Mouse (Mus musculus) stomach, embryonic 15.5 days (tissue): ENCODE results near the gene Gm9821. TPM values are rescaled to one million over a fixed set of nuclear protein-coding genes. Genes with fewer than 3 reads are reported as not detected.

ENCODE experiments used
- ATAC-seq: fragments of 200-750 bp; cut with Nextera tagmentation; 2 replicates; pipeline ENCODE4 v1.8.0; 2017; ENCODE audit warnings: low read depth, moderate number of reproducible peaks, moderate TSS enrichment; ENCODE audit not compliant: insufficient read depth, low FRiP score
- H3K27ac ChIP-seq: fragments of 300-500 bp; sonication (generic); 2 replicates; pipeline ENCODE4 v1.5.1; 2015; ENCODE audit warnings: mild to moderate bottlenecking, inconsistent platforms
- H3K27me3 ChIP-seq: fragments of 300-500 bp; sonication (generic); replicated peaks from 2 replicates; pipeline ENCODE4 v1.6.1; 2015; ENCODE audit warnings: inconsistent platforms
- H3K36me3 ChIP-seq: fragments of 300-500 bp; sonication (generic); 2 replicates; pipeline ENCODE4 v1.6.1; 2015; ENCODE audit warnings: inconsistent platforms
- H3K4me1 ChIP-seq: fragments of 300-500 bp; sonication (generic); 2 replicates; pipeline ENCODE4 v1.6.1; 2015; ENCODE audit warnings: inconsistent platforms
- H3K4me2 ChIP-seq: fragments of 300-500 bp; sonication (generic); 2 replicates; pipeline ENCODE4 v1.6.1; 2015; ENCODE audit warnings: mild to moderate bottlenecking, inconsistent platforms
- H3K4me3 ChIP-seq: fragments of 300-500 bp; sonication (generic); replicated peaks from 2 replicates; pipeline ENCODE4 v1.5.1; 2015; ENCODE audit warnings: inconsistent platforms
- H3K9ac ChIP-seq: fragments of 300-500 bp; sonication (generic); 2 replicates; pipeline ENCODE4 v1.6.1; 2015; ENCODE audit warnings: inconsistent platforms
- H3K9me3 ChIP-seq: fragments of 300-500 bp; sonication (generic); 2 replicates; pipeline ENCODE4 v1.6.1; 2016; ENCODE audit warnings: inconsistent platforms
- WGBS: fragments of 180-500 bp; shearing (Covaris S2); methylation state at CpG from one replicate; pipeline ENCODE4 v1.1.7; 2015; 5-methylcytosine and 5-hydroxymethylcytosine counted together
- polyA plus RNA-seq: library from polyadenylated mRNA; unstranded; fragments of >200 nt; fragmentation: Nextera tagmentation; extraction: Ambion mirVana; gene quantifications from 2 replicates; pipeline ENCODE4 v1.2.1, GENCODE M21; 2015

Gene Gm9821
- polyA plus RNA-seq, 1 experiment from 2014 or later: 0.71 TPM

GRCm38 (mm10) chr2:91917096-91917495 lies 28.4 kb upstream of the Gm9821 start:
- Histone ChIP-seq H3K4me2 (no peak overlapping the region), H3K4me1 (peaks cover 9% of the 10 kb centered on the region), H3K27me3 (peaks cover 9% of the 10 kb centered on the region), H3K4me3 (no peak overlapping the region), H3K36me3 (peaks cover 14% of the 10 kb centered on the region), H3K9me3 (no peaks in the 10 kb centered on the region), H3K9ac (no peak overlapping the region), H3K27ac (no peak overlapping the region)
- WGBS: 89% methylated on average over 7 of the region's 7 CpGs
- ATAC-seq: no peak

- Histone ChIP-seq H3K4me3 (no peak overlapping the region), H3K27ac (no peak overlapping the region), H3K27me3 (peaks cover 37% of the 10 kb centered on the region), H3K9ac (no peak overlapping the region), H3K36me3 (peaks cover 9% of the 10 kb centered on the region), H3K4me1 (peaks cover 28% of the 10 kb centered on the region), H3K9me3 (no peaks in the 10 kb centered on the region), H3K4me2 (no peak overlapping the region)
- ATAC-seq: no peak
- 51% methylated on average over 4 of the region's 4 CpGs for WGBS
Observed at GRCm38 (mm10) chr2:91920130-91920529, 25.4 kb upstream of the Gm9821 start.

DNA sequence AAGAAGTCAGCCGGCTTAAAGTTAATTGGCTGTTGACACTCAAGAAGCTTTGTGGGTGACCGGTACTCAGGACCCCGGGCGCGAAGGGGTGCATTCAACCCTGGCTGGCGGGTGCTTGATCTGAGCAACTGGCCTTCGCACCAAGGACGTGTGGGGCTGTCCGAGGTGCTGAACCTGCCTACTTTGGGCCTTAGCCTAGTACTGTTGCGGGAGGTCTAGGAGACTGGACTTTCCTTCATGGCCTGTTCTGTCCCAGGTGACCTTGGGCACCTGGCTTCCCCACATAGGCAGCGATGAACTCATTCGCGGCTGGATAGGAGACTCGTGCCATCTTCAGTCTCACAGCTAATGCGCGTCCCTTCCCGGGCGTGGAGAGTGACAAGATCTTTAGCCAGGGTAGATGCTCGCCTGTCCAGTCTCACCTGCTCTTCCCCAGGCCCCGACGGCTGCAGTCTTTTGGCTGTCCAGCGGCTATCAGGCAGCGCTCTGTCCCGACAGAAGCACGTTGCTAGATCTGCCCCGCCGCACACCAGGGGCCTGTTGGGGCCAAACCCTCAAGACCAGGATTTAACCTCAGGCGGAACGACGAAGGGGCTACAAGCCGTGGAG lies 24.2 kb upstream of the Gm9821 start:
- peaks cover 9% of the 10 kb centered on the region; the same call in 1 of the 2 replicates for H3K36me3 ChIP-seq
- H3K27me3 ChIP-seq: peaks cover 42% of the 10 kb centered on the region
- no peak for ATAC-seq
- peak overlapping the region; percentile 99 for H3K4me2 ChIP-seq
- WGBS: 2% methylated on average over 31 of the region's 31 CpGs
- H3K4me3 ChIP-seq: peak overlapping the region; percentile 60
- peaks cover 28% of the 10 kb centered on the region for H3K4me1 ChIP-seq
- no peaks in the 10 kb centered on the region for H3K9me3 ChIP-seq
- H3K27ac ChIP-seq: no peak overlapping the region
- peak overlapping the region; percentile 19; the same call in 1 of the 2 replicates for H3K9ac ChIP-seq

DNA sequence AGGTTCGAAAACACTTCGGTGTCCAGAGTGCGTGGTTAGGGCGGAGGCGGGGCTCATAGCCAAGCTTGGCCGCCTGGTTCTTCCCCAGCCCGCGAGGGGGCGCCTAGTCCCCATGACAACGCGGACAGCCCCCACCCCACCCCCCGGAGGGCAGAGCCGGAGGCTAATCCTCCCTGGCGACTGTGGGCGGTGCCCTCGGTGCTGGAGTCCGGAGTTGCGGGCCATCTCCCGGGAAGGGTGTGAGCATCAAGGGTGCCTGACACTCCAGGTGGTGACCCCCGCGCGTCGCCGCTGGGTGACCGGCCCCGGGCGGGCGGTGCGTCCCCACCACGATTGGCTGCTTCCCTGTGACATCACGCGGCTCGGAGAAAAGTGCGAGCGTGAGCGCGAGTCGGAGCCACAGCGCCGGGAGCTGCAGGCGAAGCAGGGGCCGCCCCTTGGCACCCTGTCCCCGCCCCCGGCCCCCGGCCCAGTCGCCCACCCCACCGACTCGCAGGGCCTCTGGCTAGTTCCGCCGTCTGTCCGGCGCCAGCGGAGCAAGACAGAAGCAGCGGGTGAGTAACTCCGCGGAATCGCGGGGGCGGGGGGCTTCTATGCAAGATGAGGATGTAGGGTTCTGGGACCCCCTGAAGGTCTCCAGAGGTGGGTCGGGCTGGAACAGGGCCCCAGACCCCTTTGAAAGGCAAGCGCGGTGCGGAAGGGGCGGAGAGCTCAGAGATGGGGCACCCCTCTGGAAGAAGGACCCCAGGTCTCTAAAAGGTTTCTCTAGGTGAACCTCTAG lies 23.5 kb upstream of the Gm9821 start:
- peaks cover 8% of the 10 kb centered on the region; the same call in 1 of the 2 replicates for H3K36me3 ChIP-seq
- WGBS: under 1% methylated on average over 64 of the region's 64 CpGs
- peaks cover 28% of the 10 kb centered on the region for H3K4me1 ChIP-seq
- peak overlapping the region; percentile 60 for H3K4me3 ChIP-seq
- peak overlapping the region; percentile 99 for H3K4me2 ChIP-seq
- peak overlapping the region; percentile 19 for H3K9ac ChIP-seq
- no peaks in the 10 kb centered on the region for H3K9me3 ChIP-seq
- no peak overlapping the region for H3K27ac ChIP-seq
- H3K27me3 ChIP-seq: peaks cover 42% of the 10 kb centered on the region
- peak; percentile 48 for ATAC-seq

DNA sequence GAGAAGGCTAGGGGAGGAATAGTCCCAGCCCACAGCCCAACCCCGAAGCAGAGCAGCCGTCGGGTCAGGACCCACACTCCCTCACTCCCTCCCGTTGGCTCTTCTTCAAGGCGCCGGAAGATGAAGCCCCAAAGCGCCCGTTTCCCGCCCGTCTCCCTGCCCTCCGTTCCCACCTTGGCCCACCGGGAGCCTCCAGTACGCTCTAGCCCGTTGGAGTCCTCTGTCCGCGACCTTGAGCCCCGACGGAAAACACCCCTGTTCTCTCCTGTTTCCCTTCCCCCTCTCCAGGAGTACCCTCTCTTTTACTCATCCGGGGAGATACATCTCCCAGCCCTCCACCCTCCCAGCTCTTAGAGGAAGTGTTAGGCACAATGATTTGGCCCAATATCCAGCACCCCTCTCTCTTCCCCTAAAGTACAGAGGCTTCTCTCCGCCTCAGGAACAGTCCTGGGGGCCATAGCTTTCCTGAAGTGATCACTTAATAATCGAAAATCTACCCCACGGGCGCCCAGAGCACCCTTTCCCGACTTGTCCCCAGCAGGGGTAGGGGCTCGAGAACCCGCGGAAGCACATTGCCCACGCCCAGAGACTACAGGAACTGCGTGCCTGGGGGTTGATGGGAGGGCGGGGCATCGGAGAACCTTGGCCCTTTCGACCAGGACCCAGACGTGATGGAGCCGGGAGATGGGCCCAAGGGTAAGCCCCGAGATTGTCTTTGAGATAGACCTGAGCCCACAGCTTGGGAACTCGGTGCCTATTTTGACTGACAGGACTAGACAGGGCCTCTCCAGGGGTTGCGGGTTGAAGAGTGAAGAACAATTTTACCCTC lies 22.7 kb upstream of the Gm9821 start:
- peak overlapping the region; percentile 99 for H3K4me2 ChIP-seq
- no peak overlapping the region for H3K9ac ChIP-seq
- ATAC-seq: no peak
- peaks cover 42% of the 10 kb centered on the region for H3K27me3 ChIP-seq
- H3K4me1 ChIP-seq: peaks cover 28% of the 10 kb centered on the region
- H3K36me3 ChIP-seq: no peaks in the 10 kb centered on the region
- H3K9me3 ChIP-seq: no peaks in the 10 kb centered on the region
- 3% methylated on average over 37 of the region's 37 CpGs for WGBS
- peak overlapping the region; percentile 60 for H3K4me3 ChIP-seq
- no peak overlapping the region for H3K27ac ChIP-seq

GRCm38 (mm10) chr2:91923415-91924337 lies 21.8 kb upstream of the Gm9821 start:
- H3K27ac ChIP-seq: no peak overlapping the region
- WGBS: 3% methylated on average over 54 of the region's 54 CpGs
- H3K4me3 ChIP-seq: peak overlapping the region; percentile 60
- ATAC-seq: no peak
- no peak overlapping the region for H3K9ac ChIP-seq
- H3K27me3 ChIP-seq: peaks cover 42% of the 10 kb centered on the region
- peaks cover 36% of the 10 kb centered on the region for H3K4me1 ChIP-seq
- peak overlapping the region; percentile 99 for H3K4me2 ChIP-seq
- no peaks in the 10 kb centered on the region for H3K9me3 ChIP-seq
- H3K36me3 ChIP-seq: no peaks in the 10 kb centered on the region

DNA sequence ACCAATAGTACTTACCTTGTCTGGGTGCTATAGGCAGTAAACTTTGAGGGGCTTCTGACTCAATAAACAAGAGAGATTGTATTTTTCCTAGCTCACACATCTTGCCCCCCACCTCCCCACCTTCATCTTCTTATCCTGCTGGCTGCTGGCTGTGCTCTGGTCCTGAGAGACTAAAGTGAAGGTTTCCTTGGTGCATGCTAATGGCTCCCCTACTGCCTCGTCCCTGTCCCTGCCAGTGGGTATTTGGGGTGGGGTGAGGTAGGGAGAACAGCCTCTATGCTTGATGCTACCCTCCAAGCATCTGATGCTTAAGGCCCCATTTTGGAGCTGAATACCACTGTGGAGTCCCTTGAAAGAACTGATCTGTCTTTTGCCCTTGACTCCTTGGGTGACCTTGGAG lies 20.8 kb upstream of the Gm9821 start:
- H3K27ac ChIP-seq: no peak overlapping the region
- peaks cover 36% of the 10 kb centered on the region for H3K4me1 ChIP-seq
- no peak overlapping the region for H3K4me3 ChIP-seq
- no peak overlapping the region for H3K4me2 ChIP-seq
- no peaks in the 10 kb centered on the region for H3K36me3 ChIP-seq
- no peak for ATAC-seq
- 86% methylated on average over 1 of the region's 1 CpGs for WGBS
- no peaks in the 10 kb centered on the region for H3K9me3 ChIP-seq
- H3K27me3 ChIP-seq: peaks cover 42% of the 10 kb centered on the region
- no peak overlapping the region for H3K9ac ChIP-seq

GRCm38 (mm10) chr2:91925442-91925841 lies 20.1 kb upstream of the Gm9821 start:
- H3K4me1 ChIP-seq: peaks cover 39% of the 10 kb centered on the region
- H3K9ac ChIP-seq: no peak overlapping the region
- 75% methylated on average over 15 of the region's 15 CpGs for WGBS
- H3K27ac ChIP-seq: no peak overlapping the region
- no peaks in the 10 kb centered on the region for H3K36me3 ChIP-seq
- no peak overlapping the region for H3K4me3 ChIP-seq
- H3K4me2 ChIP-seq: no peak overlapping the region
- peaks cover 42% of the 10 kb centered on the region for H3K27me3 ChIP-seq
- no peaks in the 10 kb centered on the region for H3K9me3 ChIP-seq
- no peak for ATAC-seq

DNA sequence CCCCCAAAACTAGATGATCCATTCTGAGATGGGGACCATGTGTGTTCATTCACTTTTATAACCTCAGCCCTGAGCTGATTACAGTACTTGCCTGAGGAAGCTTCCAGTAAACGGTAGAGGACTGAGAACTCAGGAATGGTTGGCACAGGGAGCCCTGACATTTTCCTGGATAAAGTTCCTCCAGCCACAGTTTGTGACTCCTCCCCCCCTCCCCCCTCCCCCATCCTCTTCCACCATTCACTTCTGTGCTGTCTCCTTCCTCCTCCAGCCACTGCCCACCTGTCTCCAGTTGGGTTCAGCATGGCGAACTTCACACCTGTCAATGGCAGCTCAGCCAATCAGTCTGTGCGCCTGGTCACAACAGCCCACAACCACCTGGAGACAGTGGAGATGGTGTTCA lies 18.6 kb upstream of the Gm9821 start, which contains the start of gene Chrm4:
Gene Chrm4, plus strand, starts transcription at position 301 of the 400 bp plus-strand sequence.
- peaks cover 39% of the 10 kb centered on the region for H3K4me1 ChIP-seq
- peak within 1 kb of the TSS; percentile 40 for H3K4me2 ChIP-seq
- no peaks in the 10 kb centered on the region for H3K9me3 ChIP-seq
- no peak within 1 kb of the TSS for H3K9ac ChIP-seq
- 74% methylated on average over 3 of the region's 3 CpGs for WGBS
- no peak for ATAC-seq
- H3K4me3 ChIP-seq: no peak within 1 kb of the TSS
- H3K27me3 ChIP-seq: peaks cover 34% of the 10 kb centered on the region
- no peaks in the 10 kb centered on the region for H3K36me3 ChIP-seq
- no peak within 1 kb of the TSS for H3K27ac ChIP-seq

DNA sequence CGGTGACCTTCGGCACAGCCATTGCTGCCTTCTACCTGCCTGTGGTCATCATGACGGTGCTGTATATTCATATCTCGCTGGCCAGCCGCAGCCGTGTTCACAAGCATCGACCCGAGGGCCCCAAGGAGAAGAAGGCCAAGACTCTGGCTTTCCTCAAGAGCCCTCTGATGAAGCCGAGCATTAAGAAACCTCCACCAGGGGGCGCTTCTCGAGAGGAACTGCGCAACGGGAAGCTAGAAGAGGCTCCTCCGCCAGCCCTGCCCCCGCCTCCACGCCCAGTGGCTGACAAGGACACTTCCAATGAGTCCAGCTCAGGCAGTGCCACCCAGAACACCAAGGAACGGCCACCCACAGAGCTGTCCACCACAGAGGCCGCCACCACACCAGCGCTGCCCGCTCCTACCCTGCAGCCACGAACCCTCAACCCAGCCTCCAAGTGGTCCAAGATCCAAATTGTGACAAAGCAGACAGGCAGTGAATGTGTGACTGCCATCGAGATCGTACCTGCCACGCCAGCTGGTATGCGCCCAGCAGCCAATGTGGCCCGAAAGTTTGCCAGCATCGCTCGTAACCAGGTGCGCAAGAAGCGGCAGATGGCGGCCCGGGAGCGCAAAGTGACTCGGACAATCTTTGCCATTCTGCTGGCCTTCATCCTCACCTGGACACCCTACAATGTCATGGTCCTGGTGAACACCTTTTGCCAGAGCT lies 17.5 kb upstream of the Gm9821 start:
- peaks cover 24% of the 10 kb centered on the region for H3K27me3 ChIP-seq
- no peaks in the 10 kb centered on the region for H3K9me3 ChIP-seq
- ATAC-seq: no peak
- H3K4me3 ChIP-seq: no peak overlapping the region
- peaks cover 39% of the 10 kb centered on the region for H3K4me1 ChIP-seq
- no peak overlapping the region for H3K9ac ChIP-seq
- 41% methylated on average over 34 of the region's 34 CpGs for WGBS
- peak overlapping the region; percentile 40 for H3K4me2 ChIP-seq
- H3K36me3 ChIP-seq: 0 out of 2 replicates have a peak, but pooled peaks cover under 1% of the 10 kb centered on the region
- no peak overlapping the region for H3K27ac ChIP-seq
